Mouse (Mus musculus) liver, postnatal 0 days (tissue): ENCODE data around the gene Zswim7. TPM values are rescaled to one million over a fixed set of nuclear protein-coding genes. Genes with fewer than 3 reads are reported as not detected.

Experiments
- ATAC-seq: fragments of 200-750 bp; cut with Nextera tagmentation; 2 replicates; pipeline ENCODE4 v1.8.0; 2017; ENCODE audit warnings: mild to moderate bottlenecking, moderate library complexity
- DNase-seq: peaks from one replicate; pipeline ENCODE4 v3.0.0-alpha.2; 2016
- H3K27ac ChIP-seq: fragments of 300-500 bp; sonication (generic); 2 replicates; pipeline ENCODE4 v1.5.1; 2014; ENCODE audit warnings: antibody characterized with exemption, moderate library complexity, mild to moderate bottlenecking, low read depth
- H3K27me3 ChIP-seq: fragments of 300-500 bp; sonication (generic); 2 replicates; pipeline ENCODE4 v1.6.1; 2014; ENCODE audit warnings: low read length, control low read depth, mixed read lengths; ENCODE audit not compliant: insufficient read depth
- H3K36me3 ChIP-seq: fragments of 300-500 bp; sonication (generic); replicated peaks from 2 replicates; pipeline ENCODE4 v1.6.1; 2014; ENCODE audit warnings: mild to moderate bottlenecking, control low read depth, low read length, moderate library complexity, mixed read lengths; ENCODE audit not compliant: insufficient read depth
- H3K4me1 ChIP-seq: fragments of 300-500 bp; sonication (generic); 2 replicates; pipeline ENCODE4 v1.6.1; 2014; ENCODE audit warnings: antibody characterized with exemption, mild to moderate bottlenecking, control low read depth; ENCODE audit not compliant: insufficient read depth
- H3K4me2 ChIP-seq: fragments of 300-500 bp; sonication (generic); 2 replicates; pipeline ENCODE4 v1.6.1; 2014; ENCODE audit warnings: low read depth, mild to moderate bottlenecking, low read length, moderate library complexity, mixed read lengths
- H3K4me3 ChIP-seq: fragments of 300-500 bp; sonication (generic); 2 replicates; pipeline ENCODE4 v1.5.1; 2014; ENCODE audit warnings: low read depth, low read length
- H3K9ac ChIP-seq: fragments of 300-500 bp; sonication (generic); replicated peaks from 2 replicates; pipeline ENCODE4 v1.6.1; 2014; ENCODE audit warnings: mild to moderate bottlenecking, moderate library complexity
- H3K9me3 ChIP-seq: fragments of 300-500 bp; sonication (generic); 2 replicates; pipeline ENCODE4 v1.6.1; 2016; ENCODE audit warnings: mild to moderate bottlenecking, control low read depth, low read length, mixed read lengths
- CTCF ChIP-seq: sonication (generic); IDR thresholded peaks from 2 replicates; pipeline ENCODE4 v1.5.1; 2016; ENCODE audit warnings: antibody characterized with exemption, low read depth
- EP300 ChIP-seq: IDR thresholded peaks from 2 replicates; pipeline ENCODE4 v1.6.1; 2016; ENCODE audit warnings: antibody characterized with exemption, low read depth, mild to moderate bottlenecking
- WGBS: fragments of 180-500 bp; shearing (Covaris S2); extraction: QIAGEN DNeasy Blood & Tissue Kit; methylation state at CpG from one replicate; pipeline ENCODE4 v1.1.7; 2014; ENCODE audit not compliant: insufficient replicate concordance; 5-methylcytosine and 5-hydroxymethylcytosine counted together
- polyA plus RNA-seq: library from polyadenylated mRNA; unstranded; fragments of >200 nt; fragmentation: Nextera tagmentation; extraction: Ambion mirVana; gene quantifications from 2 replicates; pipeline ENCODE4 v1.2.1, GENCODE M21; 2015

Zswim7 gene
- polyA plus RNA-seq: 16.3 and 16.4 TPM in 2 replicates

DNA sequence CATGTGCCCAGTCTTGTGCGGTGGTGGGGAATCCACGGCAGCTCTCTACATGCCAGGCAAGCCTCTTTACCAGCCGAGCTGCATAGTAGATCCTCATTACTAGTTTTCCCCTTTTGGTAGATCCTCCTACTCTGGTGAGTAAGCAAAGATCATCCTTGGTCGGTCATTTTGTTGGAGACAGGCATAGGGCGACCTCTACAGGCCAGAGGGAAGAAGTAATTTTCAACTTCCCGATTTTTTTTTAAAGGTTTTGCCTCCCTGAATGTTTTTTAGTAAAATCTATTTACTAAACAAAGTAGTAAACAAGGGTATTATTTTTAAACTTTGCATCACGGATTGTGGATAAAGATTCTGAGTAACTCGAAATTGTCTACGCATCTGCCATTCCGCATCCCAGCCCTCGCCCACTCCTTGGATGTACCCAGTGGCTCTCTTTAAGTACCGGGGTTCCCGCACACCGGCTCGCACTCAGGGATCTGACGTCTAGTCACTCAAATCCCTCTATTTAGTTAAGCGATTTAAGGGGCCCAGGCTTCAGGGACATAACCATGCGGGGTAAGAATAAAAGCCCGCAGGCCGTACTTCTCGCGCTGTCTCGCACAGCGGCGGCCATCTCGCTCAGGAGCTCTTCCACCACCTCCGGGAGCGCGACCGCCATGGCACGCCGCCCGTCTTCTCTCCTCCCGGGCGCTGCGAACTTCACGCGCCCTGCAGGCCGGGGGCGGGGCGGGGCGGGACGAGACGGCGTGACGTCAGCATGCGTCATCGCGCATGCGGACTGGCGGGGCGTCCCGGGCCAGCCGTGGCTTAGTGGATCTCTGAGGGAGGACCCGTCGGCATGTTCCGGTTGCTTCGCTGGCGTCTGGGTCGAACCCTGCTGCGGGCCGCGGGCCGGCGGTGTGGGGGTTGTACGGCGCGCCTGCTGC lies at the start of gene Zswim7, which contains the start of gene Ttc19:
Zswim7 (minus strand) TSS at position 701 of the 926 bp plus-strand sequence.
Ttc19 (plus strand) TSS at position 799 of the 926 bp plus-strand sequence.
- no peaks in the 10 kb centered on the region for H3K9me3 ChIP-seq
- H3K27me3 ChIP-seq: no peaks in the 10 kb centered on the region
- H3K4me3 ChIP-seq: peak within 1 kb of the TSS; percentile 73
- TF ChIP-seq CTCF (peak; percentile 89), EP300 (no peak)
- peak within 1 kb of the TSS; percentile 97 for H3K27ac ChIP-seq
- H3K4me1 ChIP-seq: peaks cover 7% of the 10 kb centered on the region
- peak; percentile 93 for ATAC-seq
- peak within 1 kb of the TSS; percentile 93 for H3K4me2 ChIP-seq
- peaks cover 11% of the 10 kb centered on the region for H3K36me3 ChIP-seq
- H3K9ac ChIP-seq: peak within 1 kb of the TSS; percentile 85
- DNase-seq: peak; percentile 97
- under 1% methylated on average over 65 of the region's 68 CpGs for WGBS

DNA sequence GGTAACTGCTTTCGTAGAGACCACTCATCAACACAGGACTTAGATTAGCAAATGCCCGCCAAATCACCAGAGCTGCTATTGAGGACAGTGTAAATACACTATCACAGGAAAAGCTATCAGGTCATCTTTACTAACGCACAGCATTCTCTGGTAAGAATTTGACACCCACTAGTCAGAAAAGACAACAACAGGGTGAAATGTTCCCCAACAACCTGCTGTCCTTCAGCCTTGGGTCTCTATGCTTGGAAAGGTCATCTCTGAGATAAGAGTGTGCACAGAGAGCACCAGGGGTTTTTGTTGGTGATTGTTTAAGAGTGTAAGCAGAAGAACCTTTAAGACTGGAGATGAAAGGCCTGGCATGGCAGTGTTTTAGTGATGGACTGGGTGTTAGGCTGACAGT lies 42.5 kb upstream of the Zswim7 start:
- Histone ChIP-seq H3K4me3 (no peak overlapping the region), H3K4me1 (no peaks in the 10 kb centered on the region), H3K27ac (no peak overlapping the region), H3K27me3 (no peaks in the 10 kb centered on the region), H3K36me3 (peaks cover 86% of the 10 kb centered on the region), H3K9me3 (no peaks in the 10 kb centered on the region), H3K9ac (no peak overlapping the region), H3K4me2 (no peak overlapping the region)
- 72% methylated on average over 3 of the region's 3 CpGs for WGBS
- DNase-seq: no peak
- no peak for ATAC-seq
- TF ChIP-seq EP300: no peak
- no peak for TF ChIP-seq CTCF

DNA sequence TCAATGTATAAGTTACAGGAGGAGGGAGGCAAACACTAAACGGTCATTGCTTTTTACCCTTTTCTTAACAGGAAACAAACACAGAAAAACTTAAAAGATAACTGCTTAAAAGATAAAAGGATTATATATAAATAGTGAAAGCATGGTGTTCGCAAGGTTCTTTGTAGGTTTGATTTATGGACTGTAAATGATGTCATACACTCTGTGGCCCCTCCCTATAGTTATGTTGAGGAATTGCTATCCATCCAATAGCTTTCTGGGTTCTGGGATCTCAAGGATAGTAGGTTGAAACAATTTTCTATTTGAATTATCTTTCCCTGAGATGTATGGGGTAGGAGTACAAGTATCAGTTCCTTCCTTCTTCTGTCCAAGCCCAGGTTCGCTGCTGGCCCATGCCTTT lies 38.9 kb upstream of the Zswim7 start:
- Histone ChIP-seq H3K27me3 (no peaks in the 10 kb centered on the region), H3K36me3 (peaks cover 80% of the 10 kb centered on the region), H3K27ac (no peak overlapping the region), H3K4me2 (no peak overlapping the region), H3K9me3 (no peaks in the 10 kb centered on the region), H3K9ac (no peak overlapping the region), H3K4me3 (no peak overlapping the region), H3K4me1 (no peaks in the 10 kb centered on the region)
- no peak for DNase-seq
- TF ChIP-seq CTCF (no peak), EP300 (no peak)
- WGBS: 74% methylated on average over 3 of the region's 3 CpGs
- ATAC-seq: no peak

DNA sequence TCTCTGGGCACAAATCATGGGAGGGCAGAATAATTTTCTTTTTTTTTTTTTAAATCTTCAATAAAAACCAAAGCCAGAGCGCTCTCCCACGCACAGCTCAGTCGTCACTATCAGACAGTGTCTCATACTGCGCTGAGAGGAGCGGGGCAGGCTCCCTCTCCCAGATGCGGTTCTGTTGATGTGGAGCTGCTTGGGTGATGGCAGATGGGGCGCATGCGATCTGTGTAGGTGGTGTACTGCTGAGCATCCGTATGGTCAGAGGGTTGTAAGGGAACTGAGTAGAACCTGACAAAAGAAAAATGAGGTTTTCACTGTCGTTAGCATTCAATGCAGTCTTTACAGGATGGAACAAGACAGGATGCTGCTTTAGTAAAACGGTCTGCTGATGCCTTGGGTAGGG lies 36.6 kb upstream of the Zswim7 start:
- no peak for DNase-seq
- peaks cover 81% of the 10 kb centered on the region for H3K36me3 ChIP-seq
- WGBS: 86% methylated on average over 11 of the region's 11 CpGs
- no peak for ATAC-seq
- H3K9me3 ChIP-seq: no peaks in the 10 kb centered on the region
- no peak overlapping the region for H3K4me2 ChIP-seq
- no peak overlapping the region for H3K4me3 ChIP-seq
- H3K27ac ChIP-seq: no peak overlapping the region
- no peaks in the 10 kb centered on the region for H3K4me1 ChIP-seq
- no peaks in the 10 kb centered on the region for H3K27me3 ChIP-seq
- H3K9ac ChIP-seq: no peak overlapping the region
- TF ChIP-seq CTCF: no peak
- TF ChIP-seq EP300: no peak

DNA sequence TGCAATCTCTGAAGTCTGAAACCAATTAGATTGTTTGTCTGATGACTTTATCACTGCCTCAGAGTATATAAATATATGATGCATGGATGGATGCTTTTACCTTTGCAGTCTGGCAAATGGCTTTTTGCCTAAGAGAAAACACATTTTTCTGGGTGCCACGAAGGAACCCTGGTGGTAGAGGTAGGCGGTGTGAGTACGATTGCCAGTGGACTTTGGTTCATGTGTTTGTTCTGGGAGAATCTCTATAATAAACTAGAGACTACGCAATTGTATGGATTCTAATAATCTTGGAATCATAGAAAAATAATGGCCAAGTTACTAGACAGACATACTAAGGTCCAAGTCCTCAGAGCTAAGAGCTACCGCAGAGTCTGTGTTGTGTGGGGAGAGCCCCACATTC lies 33.8 kb upstream of the Zswim7 start:
- H3K9me3 ChIP-seq: no peaks in the 10 kb centered on the region
- H3K36me3 ChIP-seq: peaks cover 61% of the 10 kb centered on the region
- no peak overlapping the region for H3K27ac ChIP-seq
- H3K4me1 ChIP-seq: no peaks in the 10 kb centered on the region
- H3K4me3 ChIP-seq: no peak overlapping the region
- H3K27me3 ChIP-seq: no peaks in the 10 kb centered on the region
- no peak for TF ChIP-seq EP300
- no peak for TF ChIP-seq CTCF
- no peak for DNase-seq
- WGBS: 88% methylated on average over 5 of the region's 5 CpGs
- ATAC-seq: peak; percentile 64
- H3K9ac ChIP-seq: no peak overlapping the region
- H3K4me2 ChIP-seq: no peak overlapping the region

DNA sequence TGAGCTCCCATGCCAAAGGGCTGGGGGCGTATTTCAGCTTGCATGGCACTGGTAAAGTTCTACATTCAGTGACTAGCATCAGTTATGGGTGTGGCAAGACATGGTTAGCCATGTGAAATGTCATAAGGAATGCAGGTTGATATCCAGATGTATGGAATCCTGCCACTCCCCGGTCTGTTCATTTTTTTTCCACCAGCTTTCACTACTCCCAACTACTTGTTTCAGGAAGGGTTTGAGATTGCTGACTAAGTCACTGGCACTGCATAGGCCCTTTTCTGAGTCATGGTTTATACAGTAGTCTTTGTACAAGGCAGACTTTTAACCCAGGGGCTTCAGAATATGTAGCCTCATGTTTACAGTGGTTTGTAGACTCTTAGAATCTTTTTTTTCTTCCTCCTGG lies 28.1 kb upstream of the Zswim7 start:
- TF ChIP-seq EP300: no peak
- TF ChIP-seq CTCF: no peak
- Histone ChIP-seq H3K4me2 (no peak overlapping the region), H3K4me3 (no peak overlapping the region), H3K27ac (no peak overlapping the region), H3K9ac (no peak overlapping the region), H3K4me1 (no peaks in the 10 kb centered on the region), H3K36me3 (peaks cover 31% of the 10 kb centered on the region), H3K9me3 (no peaks in the 10 kb centered on the region), H3K27me3 (no peaks in the 10 kb centered on the region)
- DNase-seq (no peak), ATAC-seq (no peak)
- 85% methylated on average over 2 of the region's 2 CpGs for WGBS
